Mouse (Mus musculus) testis, adult 10 weeks (tissue): ENCODE measurements around the gene Olfr713. TPM values are rescaled to one million over a fixed set of nuclear protein-coding genes. Genes with fewer than 3 reads are reported as not detected.

Source experiments
- polyA plus RNA-seq: library from polyadenylated mRNA; stranded (reverse); fragments of 350-450 nt; fragmentation: Illumina TruSeq; extraction: RNeasy Lipid Tissue Mini Kit (QIAGEN cat#74804); gene quantifications from one replicate; pipeline ENCODE4 v1.2.3, GENCODE M21; 2014; ENCODE audit warnings: low read depth, low replicate concordance

Olfr713 gene
- polyA plus RNA-seq, result not detected

DNA sequence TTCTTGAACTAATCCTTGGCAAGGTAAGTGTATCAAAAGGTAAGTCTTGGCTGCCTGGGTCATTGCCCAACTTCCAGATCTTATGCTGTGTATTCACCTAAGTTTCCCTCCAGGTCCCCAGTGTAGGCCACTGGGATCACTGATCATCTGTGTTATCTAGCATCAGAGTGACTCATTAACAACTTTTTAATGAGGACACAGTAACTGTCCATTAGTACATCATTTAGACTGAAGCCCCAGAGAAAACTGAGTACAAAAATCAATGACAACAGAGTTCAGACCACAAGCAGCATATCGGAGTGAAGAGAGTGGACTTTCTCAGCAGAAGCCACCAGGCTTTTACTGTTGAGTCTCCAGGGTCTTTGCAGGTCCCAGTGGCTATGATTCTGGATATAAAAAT lies at the start of gene Olfr713:
Olfr713 (plus strand) TSS at position 301 of the 400 bp plus-strand sequence.

DNA sequence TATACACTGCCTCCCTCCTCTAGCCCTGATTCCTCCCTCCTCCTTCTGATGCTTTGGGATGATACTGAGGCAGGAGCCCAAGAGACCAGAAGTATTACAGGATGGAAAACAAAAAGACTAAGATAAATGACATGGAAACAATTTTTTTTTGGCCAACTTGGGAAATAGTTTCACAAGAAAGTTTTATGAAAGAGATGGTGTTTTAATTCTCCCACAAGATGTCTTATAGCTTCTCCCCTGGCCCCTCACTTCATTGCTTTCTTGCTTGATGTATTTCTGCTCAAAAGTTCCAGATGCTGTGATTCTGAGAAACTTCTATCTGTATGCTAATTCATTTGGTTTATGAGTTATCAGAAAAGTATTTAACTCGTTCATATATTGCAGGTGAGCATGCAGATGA lies 25.0 kb upstream of the Olfr713 start, which contains the start of gene Olfr2:
Olfr2 (minus strand) TSS at position 101 of the 400 bp plus-strand sequence.

GRCm38 (mm10) chr7:107070681-107071080 lies 39.7 kb downstream of the Olfr713 start, which contains the start of gene Olfr714:
Gene Olfr714 (plus strand): TSS chr7:107070981.

Other genes starting within 250 kb of the Olfr713 start
- gene Olfr699, start 238.0 kb upstream of the Olfr713 start, polyA plus RNA-seq, result 0.18 TPM
- 0.81 TPM for gene Olfr700, start 222.3 kb upstream of the Olfr713 start, polyA plus RNA-seq
- gene Olfr701, start 217.0 kb upstream of the Olfr713 start, polyA plus RNA-seq, result 19.2 TPM
- gene Olfr702, start 197.3 kb upstream of the Olfr713 start, polyA plus RNA-seq, result not detected
- gene Olfr703, start 187.8 kb upstream of the Olfr713 start, polyA plus RNA-seq, result 1.0 TPM
- not detected for gene Olfr704, start 168.0 kb upstream of the Olfr713 start, polyA plus RNA-seq
- gene Olfr705, start 154.3 kb upstream of the Olfr713 start, polyA plus RNA-seq, result not detected
- gene Olfr706, start 143.0 kb upstream of the Olfr713 start, polyA plus RNA-seq, result not detected
- not detected for gene Olfr707, start 129.9 kb upstream of the Olfr713 start, polyA plus RNA-seq
- not detected for gene Olfr1532-ps1, start 123.2 kb upstream of the Olfr713 start, polyA plus RNA-seq
- not detected for gene Olfr709-ps1, start 99.0 kb upstream of the Olfr713 start, polyA plus RNA-seq
- gene Olfr710, start 82.9 kb upstream of the Olfr713 start, polyA plus RNA-seq, result not detected
- 0.07 TPM for gene Olfr6, start 67.2 kb upstream of the Olfr713 start, polyA plus RNA-seq
- gene Olfr711, start 55.7 kb upstream of the Olfr713 start, polyA plus RNA-seq, result not detected
- gene Olfr2, start 25.1 kb upstream of the Olfr713 start, polyA plus RNA-seq, result not detected
- not detected for gene Olfr714, start 39.8 kb downstream of the Olfr713 start, polyA plus RNA-seq
- not detected for gene Olfr17, start 62.0 kb downstream of the Olfr713 start, polyA plus RNA-seq
- 0.04 TPM for gene Olfr715b, start 79.2 kb downstream of the Olfr713 start, polyA plus RNA-seq
- gene Olfr715, start 99.9 kb downstream of the Olfr713 start, polyA plus RNA-seq, result not detected
- 0.07 TPM for gene Olfr716, start 107.2 kb downstream of the Olfr713 start, polyA plus RNA-seq
- 471 TPM for gene Nlrp14, start 135.8 kb downstream of the Olfr713 start, polyA plus RNA-seq
- 12.4 TPM for gene Rbmxl2, start 178.3 kb downstream of the Olfr713 start, polyA plus RNA-seq